Mouse (Mus musculus) embryo, embryonic 10 days (tissue): ENCODE measurements around the gene Fam117a.

Experiments used
- DNase-seq: peaks from one replicate; pipeline ENCODE4 v3.0.0-alpha.2; 2015; ENCODE audit warnings: low spot score

Gene Fam117a

DNA sequence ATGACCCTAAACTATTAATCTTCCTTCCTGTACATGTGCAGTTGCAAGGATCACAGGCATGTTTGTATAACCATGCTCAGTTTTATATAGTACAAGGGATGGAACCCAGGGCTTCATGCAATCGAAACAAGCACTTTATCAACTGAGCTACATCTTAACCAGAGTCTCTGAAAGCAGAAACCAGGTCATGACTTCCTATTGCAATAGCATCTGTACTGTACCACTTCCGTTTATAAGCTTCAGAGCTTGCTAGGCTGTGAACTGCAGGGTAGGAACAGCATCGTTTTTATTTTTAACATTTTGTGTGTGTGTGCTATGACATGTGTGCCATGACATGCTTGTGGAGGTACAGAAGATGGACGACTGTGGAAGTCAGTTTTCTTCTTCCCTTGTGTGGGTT is 3.6 kb upstream of the Fam117a start:
- no peak for DNase-seq

- no peak for DNase-seq
Observed at GRCm38 (mm10) chr11:95333805-95334204, 3.0 kb upstream of the Fam117a start.

- no peak for DNase-seq
Observed at GRCm38 (mm10) chr11:95334448-95335060, 2.3 kb upstream of the Fam117a start.

DNA sequence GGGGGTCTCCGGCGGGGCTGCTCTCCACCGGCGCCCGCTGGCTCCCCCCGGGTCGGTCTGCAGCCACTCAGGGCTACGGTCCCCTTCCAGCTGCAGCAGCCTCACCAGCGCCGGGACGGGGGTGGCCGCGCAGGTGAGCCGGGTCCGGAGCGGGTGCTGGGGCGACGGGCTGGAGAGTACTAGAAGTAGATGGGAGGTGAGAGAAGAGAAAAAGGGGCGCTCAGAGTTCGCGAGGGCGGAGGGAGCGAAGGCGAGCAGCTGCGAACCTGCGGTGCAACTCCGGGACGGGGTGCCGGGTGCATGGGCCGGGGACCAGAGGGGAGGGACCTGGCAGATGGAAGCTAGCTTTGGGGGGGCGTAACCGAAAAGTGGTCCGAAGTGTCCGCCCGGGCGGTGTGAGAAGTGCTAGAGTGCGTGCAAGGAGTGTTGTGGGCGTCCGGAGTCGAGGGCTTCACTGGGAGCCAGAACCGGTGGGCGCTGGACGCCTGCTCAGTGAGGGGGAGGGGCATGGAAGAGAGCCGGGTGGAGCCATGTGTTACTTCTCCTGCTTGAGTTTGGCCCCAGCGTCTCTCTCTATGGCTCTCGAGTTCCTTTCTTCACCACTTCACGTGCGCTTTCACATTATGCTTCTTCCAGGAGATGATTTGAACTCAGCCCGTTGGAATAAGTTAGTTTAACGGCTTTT is 453 bp downstream of the Fam117a start:
- DNase-seq = peak; percentile 86

- DNase-seq = peak; percentile 15
Observed at GRCm38 (mm10) chr11:95337846-95338342, 1.1 kb downstream of the Fam117a start.

- DNase-seq = peak; percentile 73
Observed at GRCm38 (mm10) chr11:95339471-95340021, 2.7 kb downstream of the Fam117a start.

GRCm38 (mm10) chr11:95340259-95340658 is 3.4 kb downstream of the Fam117a start:
- DNase-seq = no peak

DNA sequence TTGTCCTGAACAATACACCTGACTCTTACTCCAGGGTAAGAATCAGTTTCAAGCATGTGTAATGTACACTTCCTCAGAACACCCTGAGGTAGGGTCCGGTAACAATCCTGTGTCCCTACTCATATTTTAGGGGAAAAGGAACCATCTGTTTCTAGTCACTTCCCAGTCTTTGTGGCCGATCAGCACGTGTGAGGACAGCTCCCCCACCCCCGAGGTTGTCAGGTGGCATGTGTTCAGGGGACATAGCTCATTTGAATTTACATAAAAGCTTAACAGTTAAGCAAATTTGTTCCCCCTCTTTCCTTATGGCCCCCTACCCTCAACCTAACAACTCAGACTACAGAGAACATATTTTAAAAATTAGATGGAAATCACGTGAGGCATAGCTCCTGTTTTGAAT is 3.8 kb downstream of the Fam117a start:
- DNase-seq = no peak

GRCm38 (mm10) chr11:95343180-95343579 is 6.4 kb downstream of the Fam117a start:
- no peak for DNase-seq

GRCm38 (mm10) chr11:95344181-95344580 is 7.4 kb downstream of the Fam117a start:
- no peak for DNase-seq

GRCm38 (mm10) chr11:95350289-95350688 is 13.5 kb downstream of the Fam117a start:
- no peak for DNase-seq

GRCm38 (mm10) chr11:95350960-95351359 is 14.1 kb downstream of the Fam117a start:
- DNase-seq = no peak

DNA sequence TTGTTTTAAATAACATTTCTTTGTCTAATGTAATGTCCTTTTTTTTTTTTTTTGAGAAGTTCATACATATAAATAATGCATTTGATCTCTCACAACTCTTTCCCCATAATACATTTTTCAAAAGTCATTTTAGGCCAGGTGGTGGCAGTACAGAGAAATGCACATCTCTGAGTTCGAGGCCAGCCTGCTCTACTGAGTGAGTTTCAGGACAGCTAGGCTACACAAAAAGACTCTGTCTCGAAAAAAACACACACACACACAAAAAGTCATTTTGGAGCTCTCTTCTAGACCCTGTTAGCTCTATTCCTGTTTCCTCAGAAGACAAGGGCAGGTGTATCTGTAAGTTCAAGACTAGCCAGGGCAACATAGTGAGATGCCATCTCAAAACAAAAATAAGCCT is 15.9 kb downstream of the Fam117a start:
- no peak for DNase-seq

DNA sequence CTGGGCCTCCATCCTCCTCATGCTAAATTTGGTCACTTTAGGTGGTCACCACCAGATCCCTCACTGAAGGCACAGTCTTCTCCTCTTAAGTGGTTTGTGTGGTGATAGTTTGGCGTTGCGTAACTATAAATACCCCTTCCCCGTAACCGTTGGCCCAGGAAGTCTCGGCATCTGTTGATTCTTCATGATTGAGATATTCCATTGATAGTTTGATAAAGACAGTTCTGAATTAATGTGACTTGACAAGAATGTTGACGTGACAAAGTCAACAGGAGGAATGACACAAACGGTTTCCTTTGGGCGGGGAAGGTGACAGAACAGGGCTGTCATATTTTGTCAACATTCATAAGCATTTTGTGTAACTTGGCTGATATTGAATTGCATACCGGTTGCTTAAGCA is 16.4 kb downstream of the Fam117a start:
- no peak for DNase-seq

DNA sequence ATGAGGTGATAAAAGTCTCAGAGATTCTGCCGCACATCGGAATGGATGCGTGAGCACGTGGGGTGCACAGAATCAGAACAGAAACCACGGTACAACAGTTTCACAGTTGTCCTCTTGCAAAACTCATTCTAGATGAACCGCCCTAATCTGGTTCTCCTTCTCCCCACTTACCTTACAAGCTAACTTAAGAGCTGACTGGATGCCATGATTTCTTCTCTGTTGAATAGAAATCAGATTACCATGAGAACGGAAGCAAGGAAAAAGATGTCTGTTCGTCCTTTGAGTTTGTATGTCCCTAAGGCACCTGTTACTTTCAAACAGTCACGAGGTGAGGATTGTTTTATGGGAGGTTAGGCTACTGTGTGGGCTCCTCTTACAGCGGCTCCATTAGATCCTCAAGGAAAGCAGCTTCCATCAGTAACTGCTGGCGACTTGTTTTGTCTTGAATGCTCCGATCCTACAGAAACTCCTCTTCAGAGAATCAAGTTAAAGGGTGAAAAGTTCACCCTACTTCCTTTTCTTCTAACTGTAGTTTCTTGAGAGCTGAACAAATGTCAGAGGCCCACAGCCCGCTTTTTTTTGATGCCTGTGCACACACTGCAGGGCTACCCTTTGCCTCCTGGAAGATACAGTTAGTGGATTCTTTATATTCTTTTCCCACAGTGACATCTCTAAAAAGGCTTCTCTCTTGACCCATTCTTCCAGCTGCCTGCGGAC is 17.6 kb downstream of the Fam117a start:
- DNase-seq = no peak

- DNase-seq = no peak
Observed at GRCm38 (mm10) chr11:95354945-95355660, 18.3 kb downstream of the Fam117a start.

DNA sequence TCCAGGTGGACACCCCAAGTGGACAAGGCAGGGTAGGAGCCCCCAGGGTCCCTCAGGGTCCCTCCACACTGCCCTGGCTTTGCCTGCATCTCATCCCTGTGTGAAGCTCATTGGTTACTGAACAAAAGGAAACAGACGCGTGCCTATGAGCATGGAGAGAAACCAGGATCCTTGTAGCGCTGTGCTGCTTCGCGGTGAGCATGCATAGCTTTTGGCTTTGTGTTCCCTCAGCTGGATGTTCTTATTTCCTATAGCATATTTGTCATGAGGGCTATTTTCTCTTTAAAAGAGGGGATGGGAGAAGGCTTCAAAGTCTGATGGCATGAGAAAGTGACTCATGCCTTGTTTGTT is 18.8 kb downstream of the Fam117a start:
- DNase-seq = no peak

- DNase-seq = no peak
Observed at GRCm38 (mm10) chr11:95356039-95356438, 19.2 kb downstream of the Fam117a start.

DNA sequence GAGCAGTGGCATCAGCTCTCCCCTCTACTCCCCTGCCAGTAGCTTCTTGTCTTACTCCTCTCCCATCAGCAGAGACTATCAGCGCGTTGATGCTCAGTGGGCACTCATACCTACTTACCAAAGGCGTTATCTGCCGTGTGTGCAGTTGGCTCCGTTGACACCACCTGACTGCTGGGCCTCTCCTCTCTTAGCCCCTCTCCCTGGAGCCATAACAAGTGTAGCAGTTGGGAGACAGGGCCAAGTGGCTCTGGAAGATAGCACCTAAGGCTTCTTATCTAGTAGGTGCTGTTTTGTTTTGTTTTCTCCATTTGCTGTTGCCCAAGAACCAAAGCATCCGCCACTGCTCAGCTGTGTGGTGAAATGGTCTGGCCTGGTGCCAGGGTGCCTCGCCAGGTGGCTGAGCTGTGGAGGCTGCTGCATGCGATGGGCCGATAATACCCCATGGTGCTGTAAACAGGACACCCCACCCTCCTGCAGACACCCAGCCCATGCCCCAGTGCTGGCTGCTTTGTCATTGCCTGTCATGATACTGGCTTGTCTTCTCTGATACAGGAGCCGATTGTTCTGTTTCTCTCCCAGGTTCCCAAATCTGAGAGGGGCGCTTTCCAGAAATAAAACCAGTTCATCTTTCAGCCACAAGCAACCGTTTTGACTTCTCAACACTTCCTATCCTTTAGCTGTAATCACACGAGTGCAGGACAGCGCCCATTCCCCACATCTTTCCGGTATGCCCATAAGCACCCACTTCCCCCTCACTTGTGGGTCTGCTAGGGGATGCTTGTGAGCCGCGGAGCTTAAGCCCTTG is 19.9 kb downstream of the Fam117a start:
- no peak for DNase-seq

DNA sequence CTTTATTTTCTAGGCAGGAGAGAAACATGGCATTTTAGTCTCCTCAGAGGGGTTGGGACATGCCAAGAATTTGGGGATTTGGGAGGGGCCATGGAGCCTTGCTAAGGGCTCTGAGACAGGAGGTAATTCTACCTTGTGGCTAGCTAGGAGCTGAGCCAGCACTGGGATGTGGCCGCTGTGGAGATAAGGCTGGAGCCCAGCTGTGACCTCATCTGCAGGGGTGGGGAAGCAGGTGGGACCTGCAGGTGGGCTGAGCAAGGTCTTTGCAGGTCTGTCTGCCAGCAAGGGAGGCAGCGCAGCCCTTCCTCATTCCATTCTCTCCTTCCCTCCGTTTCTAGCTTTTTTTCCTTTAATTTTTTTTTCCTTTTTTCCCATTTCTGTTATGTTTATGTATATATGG is 21.4 kb downstream of the Fam117a start:
- DNase-seq = no peak

DNA sequence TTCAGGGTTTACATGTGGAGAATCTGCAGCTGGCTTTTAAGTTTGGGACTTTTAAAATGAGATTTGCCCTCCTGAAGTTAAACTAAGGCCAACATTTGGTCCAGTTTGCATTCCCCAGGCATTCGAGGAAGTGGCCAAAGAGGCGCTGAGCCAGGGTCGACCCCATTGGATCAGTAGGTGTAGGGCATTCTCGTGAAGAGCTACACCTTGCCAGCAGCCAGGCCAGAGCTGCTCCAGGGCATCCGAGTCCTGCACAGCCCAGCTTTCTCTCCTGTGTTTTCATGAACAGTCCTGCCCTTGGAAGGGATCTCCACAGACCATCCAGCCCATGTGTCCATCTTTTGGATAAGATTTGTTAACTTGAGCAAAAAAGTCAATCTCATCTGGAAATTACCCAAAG is 27.6 kb downstream of the Fam117a start:
- no peak for DNase-seq
